Mouse (Mus musculus): ENCODE measurements at regions not wholly inside any gene's neighbourhood (a gene's known extent, or its start where the extent isn't known, plus 50 kb on each side); places are given as distances from the start of the nearest gene placed in this dataset.

GRCm38 (mm10) chr12:107156791-107157428 is 331.5 kb upstream of the 3110018I06Rik start:
- no peak for TF ChIP-seq CTCF (IDR thresholded peaks at IDR 0.05; ENCODE audit: control insufficient read depth, insufficient read depth, insufficient replicate concordance, low read depth, low read length)
- no peak for TF ChIP-seq POLR2A (IDR thresholded peaks at IDR 0.05; ENCODE audit: control insufficient read depth, low read depth, low read length)
- Histone ChIP-seq H3K27me3 (ENCODE audit: control insufficient read depth, insufficient read depth, low read length) (no peaks in the 10 kb centered on the region), H3K4me1 (ENCODE audit: control insufficient read depth, insufficient read depth, low read length) (no peaks in the 10 kb centered on the region), H3K36me3 (ENCODE audit: control insufficient read depth, insufficient read depth, low read length) (no peaks in the 10 kb centered on the region), H3K4me3 (ENCODE audit: control insufficient read depth, low read depth, low read length) (no peak overlapping the region), H3K27ac (ENCODE audit: control insufficient read depth, insufficient read depth, low read depth, low read length) (no peak overlapping the region)

- no peaks in the 10 kb centered on the region for H3K36me3 ChIP-seq (ENCODE audit: control insufficient read depth, insufficient read depth, low read length)
- no peak overlapping the region for H3K27ac ChIP-seq (ENCODE audit: control insufficient read depth, insufficient read depth, low read depth, low read length)
- H3K4me3 ChIP-seq (ENCODE audit: control insufficient read depth, low read depth, low read length): no peak overlapping the region
- H3K27me3 ChIP-seq (ENCODE audit: control insufficient read depth, insufficient read depth, low read length): no peaks in the 10 kb centered on the region
- H3K4me1 ChIP-seq (ENCODE audit: control insufficient read depth, insufficient read depth, low read length): no peaks in the 10 kb centered on the region
- TF ChIP-seq CTCF (IDR thresholded peaks at IDR 0.05; ENCODE audit: control insufficient read depth, insufficient read depth, insufficient replicate concordance, low read depth, low read length) (no peak), POLR2A (IDR thresholded peaks at IDR 0.05; ENCODE audit: control insufficient read depth, low read depth, low read length) (no peak)
Measured at GRCm38 (mm10) chr12:107159126-107159525, 329.3 kb upstream of the 3110018I06Rik start.

- no peak overlapping the region for H3K27ac ChIP-seq (ENCODE audit: control insufficient read depth, insufficient read depth, low read depth, low read length)
- TF ChIP-seq CTCF (IDR thresholded peaks at IDR 0.05; ENCODE audit: control insufficient read depth, insufficient read depth, insufficient replicate concordance, low read depth, low read length) (no peak), POLR2A (IDR thresholded peaks at IDR 0.05; ENCODE audit: control insufficient read depth, low read depth, low read length) (no peak)
- no peaks in the 10 kb centered on the region for H3K27me3 ChIP-seq (ENCODE audit: control insufficient read depth, insufficient read depth, low read length)
- no peaks in the 10 kb centered on the region for H3K36me3 ChIP-seq (ENCODE audit: control insufficient read depth, insufficient read depth, low read length)
- no peak overlapping the region for H3K4me3 ChIP-seq (ENCODE audit: control insufficient read depth, low read depth, low read length)
- H3K4me1 ChIP-seq (ENCODE audit: control insufficient read depth, insufficient read depth, low read length): no peaks in the 10 kb centered on the region
Measured at GRCm38 (mm10) chr12:107160137-107160536, 328.3 kb upstream of the 3110018I06Rik start.

- H3K27me3 ChIP-seq (ENCODE audit: control insufficient read depth, insufficient read depth, low read length): no peaks in the 10 kb centered on the region
- no peak for TF ChIP-seq CTCF (IDR thresholded peaks at IDR 0.05; ENCODE audit: control insufficient read depth, insufficient read depth, insufficient replicate concordance, low read depth, low read length)
- TF ChIP-seq POLR2A (IDR thresholded peaks at IDR 0.05; ENCODE audit: control insufficient read depth, low read depth, low read length): no peak
- no peaks in the 10 kb centered on the region for H3K4me1 ChIP-seq (ENCODE audit: control insufficient read depth, insufficient read depth, low read length)
- no peaks in the 10 kb centered on the region for H3K36me3 ChIP-seq (ENCODE audit: control insufficient read depth, insufficient read depth, low read length)
- no peak overlapping the region for H3K27ac ChIP-seq (ENCODE audit: control insufficient read depth, insufficient read depth, low read depth, low read length)
- no peak overlapping the region for H3K4me3 ChIP-seq (ENCODE audit: control insufficient read depth, low read depth, low read length)
Measured at GRCm38 (mm10) chr12:107160628-107161027, 327.8 kb upstream of the 3110018I06Rik start.

- no peaks in the 10 kb centered on the region for H3K36me3 ChIP-seq (ENCODE audit: control insufficient read depth, insufficient read depth, low read length)
- H3K27me3 ChIP-seq (ENCODE audit: control insufficient read depth, insufficient read depth, low read length): no peaks in the 10 kb centered on the region
- no peak for TF ChIP-seq CTCF (IDR thresholded peaks at IDR 0.05; ENCODE audit: control insufficient read depth, insufficient read depth, insufficient replicate concordance, low read depth, low read length)
- TF ChIP-seq POLR2A (IDR thresholded peaks at IDR 0.05; ENCODE audit: control insufficient read depth, low read depth, low read length): no peak
- H3K4me3 ChIP-seq (ENCODE audit: control insufficient read depth, low read depth, low read length): no peak overlapping the region
- H3K4me1 ChIP-seq (ENCODE audit: control insufficient read depth, insufficient read depth, low read length): no peaks in the 10 kb centered on the region
- H3K27ac ChIP-seq (ENCODE audit: control insufficient read depth, insufficient read depth, low read depth, low read length): no peak overlapping the region
Measured at GRCm38 (mm10) chr12:107170926-107171325, 317.5 kb upstream of the 3110018I06Rik start.

GRCm38 (mm10) chr12:107171676-107172075 is 316.8 kb upstream of the 3110018I06Rik start:
- no peaks in the 10 kb centered on the region for H3K4me1 ChIP-seq (ENCODE audit: control insufficient read depth, insufficient read depth, low read length)
- no peak overlapping the region for H3K4me3 ChIP-seq (ENCODE audit: control insufficient read depth, low read depth, low read length)
- H3K27ac ChIP-seq (ENCODE audit: control insufficient read depth, insufficient read depth, low read depth, low read length): no peak overlapping the region
- no peaks in the 10 kb centered on the region for H3K36me3 ChIP-seq (ENCODE audit: control insufficient read depth, insufficient read depth, low read length)
- no peaks in the 10 kb centered on the region for H3K27me3 ChIP-seq (ENCODE audit: control insufficient read depth, insufficient read depth, low read length)
- TF ChIP-seq POLR2A (IDR thresholded peaks at IDR 0.05; ENCODE audit: control insufficient read depth, low read depth, low read length): no peak
- TF ChIP-seq CTCF (IDR thresholded peaks at IDR 0.05; ENCODE audit: control insufficient read depth, insufficient read depth, insufficient replicate concordance, low read depth, low read length): no peak

GRCm38 (mm10) chr12:107178676-107179075 is 309.8 kb upstream of the 3110018I06Rik start:
- H3K27ac ChIP-seq (ENCODE audit: control insufficient read depth, insufficient read depth, low read depth, low read length): no peak overlapping the region
- no peak overlapping the region for H3K4me3 ChIP-seq (ENCODE audit: control insufficient read depth, low read depth, low read length)
- TF ChIP-seq POLR2A (IDR thresholded peaks at IDR 0.05; ENCODE audit: control insufficient read depth, low read depth, low read length): no peak
- no peak for TF ChIP-seq CTCF (IDR thresholded peaks at IDR 0.05; ENCODE audit: control insufficient read depth, insufficient read depth, insufficient replicate concordance, low read depth, low read length)
- H3K36me3 ChIP-seq (ENCODE audit: control insufficient read depth, insufficient read depth, low read length): no peaks in the 10 kb centered on the region
- no peaks in the 10 kb centered on the region for H3K4me1 ChIP-seq (ENCODE audit: control insufficient read depth, insufficient read depth, low read length)
- H3K27me3 ChIP-seq (ENCODE audit: control insufficient read depth, insufficient read depth, low read length): no peaks in the 10 kb centered on the region

Data from testis, adult 2 months (tissue).